Mouse (Mus musculus) bone marrow macrophage, adult 2 months (primary cell): ENCODE results near the gene Nek7.

ENCODE experiments used
- CTCF ChIP-seq: IDR thresholded peaks from 2 replicates; pipeline ENCODE4 v1.5.1; 2012; ENCODE audit warnings: low read depth, mild to moderate bottlenecking, low read length, moderate library complexity
- POLR2A ChIP-seq: IDR thresholded peaks from 2 replicates; pipeline ENCODE4 v1.6.1; 2012; ENCODE audit warnings: mild to moderate bottlenecking, low read depth, low read length, borderline replicate concordance

- TF ChIP-seq POLR2A = no peak
- TF ChIP-seq CTCF = no peak
Measured at GRCm38 (mm10) chr1:138622831-138623230, 2.9 kb upstream of the Nek7 start.
